Mouse (Mus musculus): ENCODE measurements at regions not wholly inside any gene's neighbourhood (a gene's known extent, or its start where the extent isn't known, plus 50 kb on each side); places are given as distances from the start of the nearest gene placed in this dataset.

GRCm38 (mm10) chr6:51002713-51003112 lies 348.5 kb upstream of the Npvf start:
- DNase-seq (ENCODE audit: low spot score in 2 of 2), result no peak

GRCm38 (mm10) chr6:51006074-51006591 lies 351.9 kb upstream of the Npvf start:
- no peak for DNase-seq (ENCODE audit: low spot score in 2 of 2)

DNA sequence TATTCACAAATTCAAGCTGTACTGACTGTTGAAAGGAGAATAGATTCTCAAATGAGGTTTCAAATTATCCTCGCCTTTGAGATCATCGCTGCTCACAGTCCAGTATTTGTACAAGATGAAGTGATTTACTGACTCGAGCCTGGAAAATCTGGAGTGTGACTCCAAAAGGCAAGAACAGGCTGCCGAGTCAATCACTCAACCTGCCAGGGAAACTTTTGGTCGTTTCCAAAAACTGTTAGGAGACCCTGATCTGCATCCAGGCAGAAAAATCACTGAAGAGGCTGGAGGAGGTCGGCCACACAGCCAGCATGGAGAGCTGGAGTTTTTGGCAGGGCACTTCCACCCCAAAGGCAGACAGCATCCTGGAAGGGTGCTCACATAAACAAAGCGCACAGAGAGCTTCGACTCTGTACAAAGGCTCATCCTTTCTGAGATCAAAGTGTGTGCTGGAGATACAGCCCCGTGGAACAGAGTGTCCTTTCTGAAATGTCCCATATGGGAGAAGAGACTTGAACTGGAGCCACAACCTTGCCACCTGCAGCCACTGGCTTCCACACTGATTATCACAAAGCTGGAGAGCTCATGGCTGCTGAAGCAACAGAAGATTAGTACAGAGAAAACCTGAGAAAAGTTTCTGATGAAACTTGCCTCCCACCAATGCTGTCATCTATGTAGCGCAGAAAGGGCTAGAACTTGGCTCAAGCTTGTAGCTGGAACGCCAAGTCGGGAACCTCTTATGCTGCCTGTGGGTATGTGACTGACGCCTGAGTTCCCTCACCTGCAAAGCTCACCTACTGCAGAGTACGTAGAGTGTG lies 355.5 kb upstream of the Npvf start:
- DNase-seq (ENCODE audit: low spot score in 2 of 2), result no peak

DNA sequence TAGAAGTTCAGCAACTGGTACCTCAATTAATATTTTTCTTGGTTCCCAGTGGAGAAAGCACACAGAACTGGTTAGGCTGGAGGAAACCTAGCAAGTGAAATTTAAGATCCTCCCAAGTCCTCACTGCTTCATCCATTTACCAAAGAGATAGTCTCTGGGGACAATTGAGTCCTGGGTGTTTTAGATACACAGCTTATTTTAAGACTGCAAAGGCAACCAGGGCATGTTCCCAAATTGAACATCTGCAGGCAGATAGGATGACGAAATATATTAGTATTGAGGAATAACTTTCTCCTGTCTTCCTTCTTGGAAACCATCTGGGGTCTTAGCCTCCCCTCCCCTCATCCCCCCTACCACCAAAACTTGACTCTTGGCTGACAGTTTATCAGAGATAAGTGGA lies 356.3 kb upstream of the Npvf start:
- DNase-seq (ENCODE audit: low spot score in 2 of 2), result no peak

DNA sequence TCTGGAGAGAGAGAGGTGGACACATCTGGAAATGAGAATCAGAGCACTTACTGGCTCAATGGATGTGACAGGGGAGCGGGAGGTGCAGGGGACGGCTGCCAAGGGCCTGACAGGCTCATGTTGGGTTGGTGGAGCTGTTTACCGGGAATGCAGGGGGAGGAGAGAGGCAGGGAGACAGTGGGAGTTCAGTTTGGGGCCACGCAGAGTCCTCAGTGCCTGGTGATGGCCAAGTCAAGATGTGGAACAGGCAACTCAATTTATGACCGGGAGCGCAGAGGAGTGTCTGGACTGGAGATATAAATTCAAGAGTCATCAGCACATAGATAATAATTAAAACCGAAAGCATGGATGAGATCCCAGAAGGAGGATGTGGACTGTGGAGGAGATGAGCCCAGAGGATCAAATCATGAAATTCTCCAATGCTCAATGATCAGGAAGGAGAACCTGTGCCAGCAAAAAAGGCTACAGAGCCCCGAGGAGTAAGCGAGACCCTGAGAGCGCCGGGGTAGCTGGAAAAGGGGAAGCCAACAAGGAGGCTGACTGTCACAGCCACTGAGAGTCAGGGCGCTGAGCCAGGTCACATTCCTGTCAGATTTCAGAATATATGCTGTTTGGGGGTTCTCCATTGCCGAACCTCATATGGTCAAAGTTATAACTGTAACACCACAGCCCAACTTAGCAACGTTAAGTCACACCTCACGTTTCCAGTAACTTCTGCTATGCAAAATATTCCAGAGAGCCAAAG lies 358.0 kb upstream of the Npvf start:
- no peak for DNase-seq (ENCODE audit: low spot score in 2 of 2)

GRCm38 (mm10) chr6:51015735-51016134 lies 361.5 kb upstream of the Npvf start:
- DNase-seq (ENCODE audit: low spot score in 2 of 2), result no peak

GRCm38 (mm10) chr6:51016441-51017070 lies 362.3 kb upstream of the Npvf start:
- no peak for DNase-seq (ENCODE audit: low spot score in 2 of 2)

GRCm38 (mm10) chr6:51017260-51017999 lies 363.2 kb upstream of the Npvf start:
- no peak for DNase-seq (ENCODE audit: low spot score in 2 of 2)

DNA sequence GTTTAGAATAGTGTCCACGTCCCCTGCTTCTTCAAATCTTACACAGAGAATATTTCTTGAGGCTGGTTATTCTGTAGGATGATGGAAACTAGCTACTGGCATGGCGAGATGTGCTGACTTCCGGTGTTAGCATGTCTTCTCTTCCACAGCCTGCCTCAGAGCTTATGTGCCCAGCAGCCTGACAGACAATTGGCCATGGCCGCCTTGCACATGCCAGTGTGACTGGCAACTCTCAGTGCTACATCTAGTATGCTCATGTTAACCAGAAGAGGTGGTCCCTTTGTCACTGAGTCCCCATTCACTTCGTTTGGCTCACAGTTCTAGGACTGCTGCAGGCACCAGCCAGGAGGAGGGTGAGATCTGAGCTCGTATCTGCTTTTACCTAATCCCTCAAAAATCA lies 367.0 kb upstream of the Npvf start:
- no peak for DNase-seq (ENCODE audit: low spot score in 2 of 2)

- DNase-seq (ENCODE audit: low spot score in 2 of 2), result no peak
These were observed 369.1 kb upstream of the Npvf start for GRCm38 (mm10) chr6:51023361-51023760.

GRCm38 (mm10) chr6:51024756-51025155 lies 370.5 kb upstream of the Npvf start:
- DNase-seq (ENCODE audit: low spot score in 2 of 2), result no peak

DNA sequence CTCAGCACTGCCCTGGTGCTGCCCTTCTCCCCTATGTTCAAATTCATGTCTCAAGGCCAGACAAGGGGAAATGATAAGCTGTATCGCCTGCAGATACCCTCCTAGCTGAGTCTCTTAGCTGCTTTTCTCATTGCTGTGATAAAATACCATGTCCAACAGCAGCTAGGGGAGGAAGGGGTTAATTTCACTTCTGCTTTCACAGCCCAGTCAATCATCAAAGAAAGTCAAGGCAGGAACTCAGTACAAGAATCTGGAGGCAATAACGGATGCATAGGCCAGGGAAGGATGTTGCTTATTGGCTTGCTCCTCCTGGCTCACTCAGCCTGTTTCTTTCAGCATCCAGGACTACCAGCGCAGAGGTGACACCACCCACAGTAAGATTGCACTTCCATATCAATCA lies 371.2 kb upstream of the Npvf start:
- peak in 1 of 2 experiments; percentile 15 for DNase-seq (ENCODE audit: low spot score in 2 of 2)

DNA sequence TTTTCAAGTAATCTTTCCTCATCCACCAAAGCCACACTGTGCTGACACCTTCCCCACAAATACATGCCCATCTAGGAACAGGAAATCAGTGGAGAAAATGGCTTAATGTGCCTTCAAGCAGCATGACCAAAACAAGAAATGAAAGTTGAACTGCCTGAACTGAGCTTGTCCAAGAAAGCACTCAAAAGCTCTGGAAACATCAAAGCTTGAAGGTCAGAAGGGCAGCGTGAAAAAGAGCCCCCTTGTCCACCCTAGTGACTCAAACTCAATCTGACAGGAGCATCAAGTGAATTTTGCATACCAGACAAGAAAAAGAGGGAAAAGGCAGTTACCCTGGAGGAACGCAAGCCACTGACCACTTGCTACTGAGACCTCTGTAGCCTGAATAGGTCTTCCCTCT lies 373.1 kb upstream of the Npvf start:
- DNase-seq (ENCODE audit: low spot score in 2 of 2), result no peak

GRCm38 (mm10) chr6:51029516-51029915 lies 375.3 kb upstream of the Npvf start:
- DNase-seq (ENCODE audit: low spot score in 2 of 2), result no peak

GRCm38 (mm10) chr6:51029953-51030352 lies 375.7 kb upstream of the Npvf start:
- DNase-seq (ENCODE audit: low spot score in 2 of 2), result no peak

DNA sequence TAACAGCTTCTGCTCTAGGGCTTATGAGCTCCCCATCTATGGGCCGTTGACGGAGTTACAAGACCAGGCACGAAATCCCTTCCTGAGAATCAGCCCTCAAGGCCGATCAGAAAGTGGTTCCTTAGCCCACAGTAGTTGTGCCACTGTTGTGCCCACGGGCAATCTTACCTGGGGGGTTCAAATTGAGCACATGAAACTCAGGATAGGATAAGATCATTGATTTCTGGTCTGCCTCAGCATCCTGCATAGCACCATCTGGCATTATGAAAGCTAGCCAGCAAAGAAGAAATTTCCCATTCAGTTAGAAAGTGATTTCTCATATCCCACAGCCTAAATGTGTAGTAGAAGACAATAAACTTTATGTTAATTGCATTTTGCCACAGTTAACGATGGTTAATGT lies 379.6 kb upstream of the Npvf start:
- DNase-seq (ENCODE audit: low spot score in 2 of 2), result no peak

DNA sequence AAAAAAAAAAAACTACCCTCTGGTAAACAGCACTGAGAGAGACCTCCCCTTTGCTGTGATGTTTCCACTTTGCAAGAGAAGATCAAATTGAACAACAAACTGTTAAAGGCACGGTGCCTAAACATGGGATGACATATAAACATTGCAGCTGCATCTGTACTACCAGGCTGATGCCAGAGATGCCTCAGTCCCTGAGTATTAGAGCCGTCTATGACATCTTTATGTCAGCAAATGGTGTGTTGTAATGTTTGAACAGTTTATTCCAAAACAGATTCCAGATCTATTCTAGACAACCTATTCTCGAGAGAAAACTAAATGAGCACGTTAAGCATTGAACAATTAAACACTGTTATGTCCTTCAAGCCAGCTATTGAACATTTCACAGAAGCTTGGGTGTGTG lies 381.8 kb upstream of the Npvf start:
- DNase-seq (ENCODE audit: low spot score in 2 of 2), result no peak

- DNase-seq (ENCODE audit: low spot score in 2 of 2), result no peak
These were observed 382.3 kb upstream of the Npvf start for GRCm38 (mm10) chr6:51036553-51036952.

DNA sequence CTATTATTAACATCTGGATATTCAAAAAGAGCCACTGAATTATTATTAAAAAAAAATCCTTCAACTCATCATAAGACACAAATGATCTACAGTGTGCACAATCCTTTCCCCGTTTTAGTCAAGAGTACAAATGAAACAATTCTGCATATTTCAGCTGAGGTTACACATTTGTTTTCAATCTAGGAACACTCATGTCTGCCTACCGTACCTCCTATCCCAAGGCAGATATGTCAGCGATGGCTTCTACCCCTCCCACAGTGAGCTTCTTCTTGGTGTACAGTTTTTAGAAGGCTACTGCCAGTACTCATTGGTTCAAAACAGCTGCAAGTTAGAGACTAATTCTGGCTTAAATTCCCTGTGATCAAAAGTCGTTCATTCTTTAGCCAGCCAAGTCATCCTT lies 382.7 kb upstream of the Npvf start:
- no peak for DNase-seq (ENCODE audit: low spot score in 2 of 2)

DNA sequence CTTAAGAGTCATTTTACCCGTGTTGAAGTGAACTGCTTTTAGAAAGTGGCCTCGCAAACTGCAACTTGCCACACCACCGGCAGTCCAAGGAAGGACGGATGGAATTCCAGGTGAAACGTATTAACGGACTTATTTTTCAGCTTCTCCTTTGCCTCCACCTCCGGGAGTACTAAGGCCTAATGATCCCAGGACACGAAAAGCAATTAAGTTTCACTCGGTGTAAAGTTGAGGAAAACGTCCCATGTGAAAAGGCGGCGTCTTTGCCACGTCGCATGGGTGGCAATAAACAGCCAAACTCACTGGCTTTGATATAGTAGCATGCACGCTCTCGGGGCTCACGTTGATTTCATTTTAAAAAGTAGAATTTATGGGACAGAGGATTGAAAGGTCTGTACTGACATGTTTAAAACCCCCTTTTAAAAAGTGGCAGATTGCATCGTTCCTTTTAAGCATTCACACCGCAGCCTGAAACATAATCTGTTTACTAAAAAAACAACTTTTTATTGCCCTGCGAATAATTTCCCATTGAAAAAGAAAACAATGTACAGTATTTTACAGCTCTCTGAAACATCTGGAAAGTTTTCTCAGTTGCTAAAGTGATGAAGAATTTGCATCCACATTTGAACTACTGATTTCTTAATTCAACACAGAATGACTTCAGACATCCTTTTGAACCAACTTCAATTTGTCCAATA lies 385.4 kb upstream of the Npvf start:
- no peak for DNase-seq (ENCODE audit: low spot score in 2 of 2)

GRCm38 (mm10) chr6:51043970-51044369 lies 388.5 kb upstream of the Nfe2l3 start:
- no peak for DNase-seq (ENCODE audit: low spot score in 2 of 2)
